ENCODE assay signal across 12 mouse cellular contexts in genomic region chr1:43535519-43536000, GRCm38 (mm10).
A peak's percentile ranks its signal among the peaks of the same experiment; 100 is the strongest.
DNase-seq lines count a peak whose midpoint lies in the region; ATAC-seq and TF ChIP-seq lines count a peak whose summit lies in the region.
"Had no signal": no experiment of that assay in that cellular context is flagged by ENCODE, and none has a peak within 500 bp of the region (broad histone marks: within the 10 kb centered on the region; RNA-seq: fewer than 3 reads in every experiment).

No protein-coding gene starts in this region.

- no peaks in the 10 kb centered on the region for H3K9me3 ChIP-seq in embryonic facial prominence, embryonic 14.5 days (ENCODE audit: control insufficient read depth, low read length)
- H3K9me3 ChIP-seq in embryonic facial prominence, embryonic 10.5 days: no peaks in the 10 kb centered on the region
- no peaks in the 10 kb centered on the region for H3K9me3 ChIP-seq in embryonic facial prominence, embryonic 15.5 days (replicated peaks)

- no peak overlapping the region for H3K9ac ChIP-seq in embryonic facial prominence, embryonic 14.5 days (ENCODE audit: low read depth, low read length)
- H3K9ac ChIP-seq in embryonic facial prominence, embryonic 15.5 days: no peak overlapping the region

- H3K4me1 ChIP-seq in embryonic facial prominence, embryonic 14.5 days (ENCODE audit: control insufficient read depth, insufficient read depth, low read length): peaks cover 11% of the 10 kb centered on the region
- peaks cover 12% of the 10 kb centered on the region; the same call in 1 of the 2 replicates for H3K4me1 ChIP-seq in embryonic facial prominence, embryonic 10.5 days
- H3K4me1 ChIP-seq in embryonic facial prominence, embryonic 15.5 days: peaks cover 17% of the 10 kb centered on the region

- no peak overlapping the region for H3K4me3 ChIP-seq in embryonic facial prominence, embryonic 14.5 days (ENCODE audit: low read depth, low read length)
- no peak overlapping the region for H3K4me3 ChIP-seq in embryonic facial prominence, embryonic 10.5 days
- H3K4me3 ChIP-seq in left cerebral cortex, adult 2 months: no peak overlapping the region
- H3K4me3 ChIP-seq in embryonic facial prominence, embryonic 15.5 days (replicated peaks): no peak overlapping the region

- no peak overlapping the region for H3K4me2 ChIP-seq in embryonic facial prominence, embryonic 14.5 days (ENCODE audit: low read depth, low read length)
- no peak overlapping the region for H3K4me2 ChIP-seq in embryonic facial prominence, embryonic 15.5 days (replicated peaks)

- ATAC-seq in embryonic facial prominence, embryonic 14.5 days (ENCODE audit: low read depth): no peak
- no peak for ATAC-seq in embryonic facial prominence, embryonic 15.5 days (ENCODE audit: insufficient number of reproducible peaks, low FRiP score, low TSS enrichment, low read depth)
- ATAC-seq in megakaryocyte, adult 5-6 weeks (ENCODE audit: poor library complexity, severe bottlenecking): peak; percentile 67

- no peak for DNase-seq in embryonic facial prominence, embryonic 14.5 days (ENCODE audit: low spot score)
- DNase-seq in embryonic facial prominence, embryonic 10.5 days (ENCODE audit: low spot score): no peak
- no peak for DNase-seq in left cerebral cortex, adult 2 months (ENCODE audit: extremely low spot score in 1 of 2, low spot score in 2 of 2)
- DNase-seq in left cerebral cortex, postnatal 4 days: no peak
- no peak for DNase-seq in left cerebral cortex, postnatal 36 days (ENCODE audit: low spot score in 2 of 2)
- no peak for DNase-seq in kidney, adult 11 months
- DNase-seq: gastrocnemius, postnatal 25 days; right cerebral cortex, postnatal 4 days; thymus, adult 18-20 months had no signal

- WGBS in embryonic facial prominence, embryonic 14.5 days: 70% methylated on average over 6 of the region's 6 CpGs
- WGBS in embryonic facial prominence, embryonic 10.5 days: 91% methylated on average over 6 of the region's 6 CpGs
- 72% methylated on average over 6 of the region's 6 CpGs for WGBS in embryonic facial prominence, embryonic 15.5 days

- no peak for TF ChIP-seq CTCF in left cerebral cortex, adult 2 months (IDR thresholded peaks at IDR 0.05)

- 0 out of 2 replicates have a peak overlapping the region, but pooled peaks have one; percentile 21 for H3K27ac ChIP-seq in embryonic facial prominence, embryonic 14.5 days (replicated peaks; ENCODE audit: low read depth, low read length)
- H3K27ac ChIP-seq in embryonic facial prominence, embryonic 10.5 days (replicated peaks): no peak overlapping the region
- peak overlapping the region; percentile 41; the same call in 1 of the 2 replicates for H3K27ac ChIP-seq in left cerebral cortex, adult 2 months
- peak overlapping the region; percentile 34; the same call in 1 of the 2 replicates for H3K27ac ChIP-seq in embryonic facial prominence, embryonic 15.5 days (replicated peaks)
- H3K27ac ChIP-seq: kidney, postnatal 0 days had no signal

- H3K36me3 ChIP-seq in embryonic facial prominence, embryonic 14.5 days (ENCODE audit: control insufficient read depth, insufficient read depth, low read length): peaks cover 9% of the 10 kb centered on the region
- H3K36me3 ChIP-seq in embryonic facial prominence, embryonic 10.5 days (replicated peaks): peaks cover 58% of the 10 kb centered on the region
- peaks cover 9% of the 10 kb centered on the region; the same call in 1 of the 2 replicates for H3K36me3 ChIP-seq in embryonic facial prominence, embryonic 15.5 days

- intact Hi-C loops in left cerebral cortex, adult 2 months (cut with DNase I): no loop called here
- intact Hi-C loops in left cerebral cortex, postnatal 4 days (cut with DNase I): no loop called here
- intact Hi-C loops in left cerebral cortex, postnatal 36 days (cut with DNase I): no loop called here

- no peaks in the 10 kb centered on the region for H3K27me3 ChIP-seq in embryonic facial prominence, embryonic 14.5 days (replicated peaks; ENCODE audit: control insufficient read depth, insufficient read depth, low read length)
- H3K27me3 ChIP-seq in embryonic facial prominence, embryonic 10.5 days (replicated peaks; ENCODE audit: low read depth, poor library complexity, severe bottlenecking): no peaks in the 10 kb centered on the region
- no peaks in the 10 kb centered on the region for H3K27me3 ChIP-seq in embryonic facial prominence, embryonic 15.5 days
